Mouse (Mus musculus): Measurements from ENCODE around the gene Fam216b.

Gene Fam216b

DNA sequence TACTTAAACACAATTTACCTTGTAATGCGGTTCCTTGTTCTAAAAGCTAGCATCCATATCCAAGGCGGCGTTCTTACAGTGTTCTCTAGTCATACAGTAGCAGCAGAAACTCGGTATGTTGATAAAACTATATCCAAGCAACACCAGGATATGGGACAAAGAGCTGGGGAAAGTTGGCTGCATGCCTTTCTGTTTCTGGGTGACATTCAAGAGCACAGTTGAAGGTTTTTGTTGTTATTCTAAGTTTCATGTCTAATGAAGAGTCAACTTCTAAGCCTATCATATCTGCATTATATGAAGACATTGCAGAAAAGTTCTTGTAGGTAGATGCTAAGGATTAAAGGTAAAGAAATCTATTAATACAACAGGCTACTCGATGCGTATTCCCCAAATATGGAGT is at the start of gene Fam216b:
Gene Fam216b (minus strand): TSS at position 101 of the 400 bp plus-strand sequence.
- no peak for DNase-seq (ENCODE audit: low spot score)

DNA sequence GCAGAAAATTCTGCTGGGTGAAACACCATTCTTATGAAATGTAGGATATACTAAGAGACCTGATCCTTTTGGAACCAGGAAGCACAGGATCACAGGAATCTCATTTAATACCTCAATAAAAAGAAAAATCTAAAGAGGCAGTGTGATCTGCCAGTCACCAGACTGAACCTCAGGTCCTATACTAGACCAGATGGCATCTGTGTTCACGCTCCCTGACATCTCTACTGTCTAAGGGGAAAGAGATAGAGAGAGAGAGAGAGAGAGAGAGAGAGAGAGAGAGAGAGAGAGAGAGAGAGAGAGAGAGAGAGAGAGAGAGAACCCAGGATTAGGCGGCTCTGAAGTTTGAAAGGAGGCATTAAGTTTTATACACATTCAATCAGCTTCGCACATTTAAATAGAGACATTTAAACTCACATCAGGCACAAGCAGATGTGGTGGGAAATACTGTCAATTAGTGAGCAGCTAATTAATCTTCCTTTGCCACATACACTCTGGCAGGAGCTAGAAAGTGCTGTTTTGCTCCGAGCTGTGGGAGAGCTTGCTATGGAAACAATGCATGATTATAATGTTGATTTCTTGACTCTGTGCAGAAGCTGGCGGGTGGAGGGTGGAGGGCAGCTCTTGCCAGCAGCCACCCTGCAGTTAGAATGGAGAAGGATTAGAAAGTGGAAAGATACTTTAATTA is 43.7 kb upstream of the Fam216b start:
- no peak for DNase-seq (ENCODE audit: low spot score)

- no peak for DNase-seq (ENCODE audit: low spot score)
Observed at GRCm38 (mm10) chr14:78126670-78127069, 37.9 kb upstream of the Fam216b start.

- DNase-seq (ENCODE audit: low spot score): no peak
Observed at GRCm38 (mm10) chr14:78120286-78120685, 31.5 kb upstream of the Fam216b start.

DNA sequence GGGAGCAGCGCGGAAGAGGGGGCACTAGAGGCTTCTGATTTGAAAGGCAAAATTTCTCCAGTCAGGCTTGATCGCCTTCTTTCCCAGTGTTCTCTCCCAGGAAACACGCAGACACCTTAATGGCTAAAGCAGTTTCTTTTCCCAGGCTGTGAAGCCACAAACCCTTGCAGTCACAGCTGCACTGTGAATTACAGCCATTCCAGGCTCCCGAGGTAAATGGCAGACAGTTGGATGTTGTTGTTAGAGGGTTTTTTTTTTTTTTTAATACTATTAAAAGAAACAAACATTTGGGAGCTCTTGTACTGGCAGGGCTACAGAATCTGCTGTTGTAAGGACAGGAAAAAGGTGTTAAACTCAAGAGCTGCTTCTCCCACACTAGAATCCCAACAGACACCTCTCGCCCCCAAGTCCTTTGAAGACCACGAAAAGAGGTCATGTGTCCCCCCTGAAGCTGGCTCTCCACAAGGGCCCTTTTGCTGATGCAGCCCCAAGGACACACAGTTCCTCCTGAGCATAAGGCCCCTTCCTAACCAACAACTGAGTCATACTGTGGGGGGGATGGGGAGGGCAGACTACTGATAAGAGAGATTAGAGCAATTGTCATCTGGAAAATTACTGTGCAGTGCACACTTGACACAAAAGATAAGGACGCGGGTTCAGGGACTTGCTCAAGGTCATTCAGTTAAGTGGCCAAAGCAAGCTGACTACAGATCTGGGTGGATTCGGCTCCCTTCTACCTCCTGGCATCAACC is 30.8 kb upstream of the Fam216b start:
- no peak for DNase-seq (ENCODE audit: low spot score)

GRCm38 (mm10) chr14:78117671-78118070 is 28.9 kb upstream of the Fam216b start:
- DNase-seq (ENCODE audit: low spot score): no peak

DNA sequence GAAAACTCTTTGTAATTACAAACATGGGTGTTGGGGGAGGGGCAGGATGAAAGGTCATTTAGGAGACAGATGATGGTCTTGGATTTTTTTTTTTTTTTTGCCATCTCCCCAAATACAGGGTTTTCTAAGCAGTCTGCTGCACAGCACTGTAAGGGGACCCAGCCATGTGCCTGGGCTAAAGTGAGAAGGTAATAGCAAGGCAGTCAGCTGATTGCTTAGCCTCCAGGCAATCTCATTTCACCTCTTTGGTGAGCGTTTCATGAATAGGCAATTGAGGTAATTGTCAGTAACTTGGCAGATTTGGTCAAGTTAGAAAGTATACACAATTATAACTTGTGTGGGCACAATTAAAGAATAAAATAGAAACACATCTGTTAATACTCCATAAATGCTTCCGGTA is 28.5 kb upstream of the Fam216b start:
- no peak for DNase-seq (ENCODE audit: low spot score)

- no peak for DNase-seq (ENCODE audit: low spot score)
Observed at GRCm38 (mm10) chr14:78112466-78112865, 23.7 kb upstream of the Fam216b start.

GRCm38 (mm10) chr14:78110871-78111270 is 22.1 kb upstream of the Fam216b start:
- DNase-seq (ENCODE audit: low spot score): peak; percentile 33

DNA sequence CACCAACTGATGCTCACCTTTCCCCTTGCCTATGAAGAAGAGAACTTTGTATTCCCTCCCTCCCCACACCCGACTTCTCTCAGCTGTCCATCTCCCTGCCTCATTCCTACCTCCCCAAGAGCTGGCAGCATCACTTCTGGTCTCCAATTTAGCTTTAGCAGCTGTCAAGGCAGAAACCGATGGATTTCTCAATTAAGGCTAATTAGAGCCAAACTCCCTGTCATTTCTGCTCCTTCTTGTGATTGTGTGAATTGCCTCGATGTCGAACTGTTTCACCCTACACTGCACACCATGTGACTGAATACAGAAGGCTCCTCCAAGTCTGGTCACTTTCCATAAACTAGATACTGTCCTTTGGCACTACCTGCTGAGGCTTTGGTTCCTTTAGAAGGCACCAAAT is 20.6 kb upstream of the Fam216b start:
- no peak for DNase-seq (ENCODE audit: low spot score)

GRCm38 (mm10) chr14:78108388-78108787 is 19.6 kb upstream of the Fam216b start:
- no peak for DNase-seq (ENCODE audit: low spot score)

DNA sequence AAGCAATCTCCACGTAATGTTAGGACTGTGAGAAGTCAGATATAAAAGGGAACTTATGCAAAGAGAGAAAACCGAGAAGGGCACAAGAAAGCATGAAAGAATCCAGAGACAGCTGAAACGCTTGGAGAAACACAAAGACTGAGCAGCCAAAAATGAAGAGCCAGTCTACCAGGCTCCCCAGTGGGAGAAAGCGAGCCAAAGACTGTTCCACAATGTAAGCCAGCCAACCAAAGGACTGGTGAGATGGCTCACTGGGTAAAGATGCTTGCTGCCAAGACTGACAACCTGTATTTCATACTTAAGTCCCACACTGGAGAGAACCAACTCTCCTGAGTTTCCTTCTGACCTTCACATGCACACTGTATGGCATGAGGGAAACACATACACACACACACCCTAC is 784 bp upstream of the Fam216b start:
- no peak for DNase-seq (ENCODE audit: low spot score)

DNA sequence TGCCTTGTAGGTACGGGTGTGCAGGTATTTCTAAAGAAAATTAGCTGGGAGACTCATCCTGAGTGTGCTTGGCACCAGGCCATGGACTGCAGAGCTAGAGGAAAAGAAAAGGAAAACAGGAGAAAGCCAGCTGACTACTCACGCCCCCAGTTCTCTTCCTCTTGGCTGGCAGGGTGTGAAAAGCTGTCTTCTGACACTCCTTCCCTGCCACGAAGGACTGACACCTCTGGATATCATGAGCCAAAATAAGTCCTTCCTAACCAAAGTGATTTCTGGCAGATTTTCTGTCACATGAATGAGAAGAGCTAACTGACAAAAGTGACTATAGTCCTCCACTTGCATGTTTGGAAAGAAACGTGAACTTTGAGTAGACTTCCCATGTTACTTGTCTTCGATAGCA is 5.3 kb downstream of the Fam216b start:
- DNase-seq (ENCODE audit: low spot score): no peak

DNA sequence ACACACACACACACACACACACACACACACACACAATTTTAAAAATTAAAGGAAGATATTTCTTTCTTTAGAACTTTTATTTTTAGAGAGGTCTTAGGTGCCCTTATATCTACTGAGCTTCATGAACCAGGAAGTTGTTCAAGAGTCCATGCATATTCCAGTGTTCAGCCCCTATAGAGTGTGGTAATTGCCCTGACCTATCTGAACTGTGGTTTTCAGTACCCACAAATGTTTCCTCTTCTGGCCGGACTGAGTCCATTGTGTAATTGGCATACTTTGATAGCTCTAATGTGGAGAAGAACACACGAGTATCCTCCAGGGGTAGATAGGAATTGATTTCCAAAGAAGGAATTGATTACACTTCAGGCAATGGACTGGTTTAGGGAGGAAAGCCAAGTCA is 11.3 kb downstream of the Fam216b start:
- DNase-seq (ENCODE audit: low spot score): no peak

DNA sequence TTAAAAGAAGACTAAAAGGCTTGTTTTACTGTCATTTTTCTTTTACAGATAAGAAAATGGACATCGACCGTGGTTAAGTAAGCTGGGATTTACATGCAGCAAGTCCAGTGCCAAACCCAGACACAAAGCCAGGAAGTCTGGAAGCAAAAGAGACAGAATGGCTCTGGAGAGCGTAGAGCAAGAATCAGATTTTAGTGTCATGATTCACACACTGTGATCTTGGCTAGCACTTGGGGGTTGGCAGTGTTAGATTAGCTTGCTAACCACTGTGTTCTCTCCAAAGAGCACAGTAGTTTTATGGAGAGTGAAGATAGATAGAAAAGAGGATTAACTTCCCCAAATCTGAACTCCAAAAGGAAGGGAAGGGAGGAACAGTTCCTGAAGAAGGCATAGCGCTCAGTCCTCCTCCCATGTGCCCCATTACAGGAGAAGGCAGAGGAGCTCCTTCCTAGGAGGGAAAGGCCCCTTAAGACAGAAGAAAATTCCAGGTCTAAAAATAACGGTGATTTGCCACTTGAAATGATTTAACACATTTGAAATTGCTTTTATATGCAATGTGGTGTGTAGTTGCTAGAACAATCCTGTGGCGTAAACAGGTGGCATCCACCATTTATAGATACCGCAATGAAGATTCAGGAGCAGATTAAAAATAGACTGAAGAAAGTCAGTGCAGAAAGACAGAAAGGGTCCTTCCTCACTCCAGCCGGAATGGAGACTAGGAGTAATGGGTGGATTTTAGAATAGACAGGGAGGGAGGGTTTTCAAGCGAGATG is 22.7 kb downstream of the Fam216b start:
- DNase-seq (ENCODE audit: low spot score): peak; percentile 37

DNA sequence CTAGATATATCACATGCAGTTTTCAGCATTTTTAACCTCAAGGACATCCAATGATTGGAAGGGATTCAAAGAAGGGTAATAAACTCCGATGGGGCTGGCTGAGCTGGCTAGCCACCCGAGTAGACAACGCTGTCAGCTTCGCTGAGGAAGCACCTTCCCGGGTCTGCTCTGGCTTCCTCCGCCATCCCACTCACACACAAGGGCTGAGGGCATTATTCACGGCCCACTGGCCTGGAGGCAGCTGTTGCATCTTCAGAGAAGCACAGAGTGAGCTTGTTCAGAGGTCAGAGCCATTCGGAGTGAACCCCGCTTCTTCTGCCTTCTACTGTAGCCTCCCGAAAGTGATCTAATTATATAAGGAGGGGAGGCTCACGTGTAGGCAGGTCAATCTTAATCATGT is 26.3 kb downstream of the Fam216b start:
- DNase-seq (ENCODE audit: low spot score): no peak

- DNase-seq (ENCODE audit: low spot score): no peak
Observed at GRCm38 (mm10) chr14:78060609-78060951, 28.2 kb downstream of the Fam216b start.

DNA sequence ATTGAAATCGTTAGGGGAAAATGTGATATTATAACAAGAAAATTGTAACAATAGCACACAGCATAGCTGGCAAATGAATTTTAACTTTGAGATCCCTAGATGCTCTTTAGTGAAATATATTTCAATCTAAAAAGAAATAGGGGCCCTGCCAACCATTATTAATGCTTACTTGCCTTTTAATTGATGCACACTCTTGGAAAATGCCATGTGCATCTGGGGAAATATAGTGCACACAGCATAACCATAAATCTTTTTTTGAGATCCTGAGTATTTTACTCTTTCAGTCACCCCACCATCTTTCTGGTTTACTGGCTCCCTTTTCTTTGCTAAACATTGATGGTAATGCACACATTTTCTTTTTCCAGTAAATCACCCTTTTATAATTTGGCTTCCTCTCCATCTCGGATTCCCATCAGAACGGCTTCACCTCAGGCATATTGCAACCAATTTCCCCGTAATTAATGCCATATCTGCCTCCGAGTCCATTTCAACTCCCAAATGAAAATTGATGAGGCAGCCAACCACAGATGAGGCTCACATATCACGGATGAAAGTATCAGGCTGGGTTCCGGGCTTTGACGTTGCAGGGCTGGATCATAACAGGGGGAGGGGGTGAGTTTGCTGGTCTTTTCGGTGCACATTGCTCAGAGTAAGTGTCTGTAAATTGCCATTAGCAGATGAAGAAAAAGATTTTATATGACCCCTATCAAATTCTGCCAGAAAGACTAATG is 28.8 kb downstream of the Fam216b start:
- no peak for DNase-seq (ENCODE audit: low spot score)

- DNase-seq (ENCODE audit: low spot score): no peak
Observed at GRCm38 (mm10) chr14:78057362-78057761, 31.4 kb downstream of the Fam216b start.

- DNase-seq (ENCODE audit: low spot score): no peak
Observed at GRCm38 (mm10) chr14:78056371-78056770, 32.4 kb downstream of the Fam216b start.

DNA sequence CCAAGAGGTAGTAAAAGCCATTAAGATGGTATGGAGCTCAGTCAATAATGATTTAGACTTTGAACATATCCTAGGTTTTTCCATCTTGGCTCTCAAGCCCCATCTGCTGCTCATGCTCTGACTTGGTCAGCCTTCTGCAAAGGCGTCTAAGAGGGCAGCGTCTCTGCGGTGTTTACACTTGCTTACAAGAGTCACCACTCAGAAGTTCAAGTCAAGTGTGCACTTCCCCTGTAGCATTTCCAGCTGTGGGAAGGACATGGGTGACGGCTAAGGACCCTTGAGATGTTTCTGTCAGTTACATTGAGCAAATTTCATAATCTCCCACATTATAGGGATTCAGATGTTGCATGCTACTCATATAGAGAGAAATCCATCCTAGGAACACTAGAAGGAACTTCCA is 40.1 kb downstream of the Fam216b start:
- DNase-seq (ENCODE audit: low spot score): no peak

DNA sequence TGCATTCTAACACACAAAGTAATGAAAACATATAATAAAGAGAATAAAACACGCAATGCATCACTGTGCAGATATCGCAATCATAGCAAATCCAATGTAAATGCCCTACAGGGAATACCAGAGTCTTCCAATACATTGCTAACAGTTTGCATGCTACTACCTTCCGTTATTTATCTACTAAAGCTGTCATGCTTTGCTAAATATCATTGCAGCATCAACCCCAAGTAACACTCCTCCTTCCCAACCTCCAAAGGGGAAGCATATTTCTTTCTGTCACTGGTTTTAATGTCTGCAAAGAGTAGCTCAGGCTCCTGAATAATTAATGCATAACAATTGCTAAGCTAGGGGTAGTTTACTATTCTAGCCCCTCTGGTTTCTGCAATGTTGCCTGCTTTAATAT is 40.5 kb downstream of the Fam216b start:
- no peak for DNase-seq (ENCODE audit: low spot score)
